Mouse (Mus musculus) cerebellum, adult 18-20 months (tissue): ENCODE measurements around the gene Flad1.
A peak's percentile ranks its signal among the peaks of the same experiment; 100 is the strongest.

Experiments
- DNase-seq, 2 experiments: peaks; one replicate each; pipeline ENCODE4 v3.0.0; 2021

Gene Flad1

GRCm38 (mm10) chr3:89394894-89395256 lies 16.8 kb downstream of the Flad1 start:
- DNase-seq = peak; percentile 87 to 89

- DNase-seq = peak; percentile 84 to 89
These were observed 17.4 kb downstream of the Flad1 start, which contains the start of gene Zbtb7b for GRCm38 (mm10) chr3:89394006-89394893. Gene Zbtb7b, minus strand, starts transcription at chr3:89394776.

- DNase-seq = peak; percentile 97 to 100
These were observed 18.1 kb downstream of the Flad1 start for GRCm38 (mm10) chr3:89393605-89394004.

- DNase-seq = peak; percentile 56 to 58
These were observed 18.8 kb downstream of the Flad1 start for GRCm38 (mm10) chr3:89392871-89393311.

DNA sequence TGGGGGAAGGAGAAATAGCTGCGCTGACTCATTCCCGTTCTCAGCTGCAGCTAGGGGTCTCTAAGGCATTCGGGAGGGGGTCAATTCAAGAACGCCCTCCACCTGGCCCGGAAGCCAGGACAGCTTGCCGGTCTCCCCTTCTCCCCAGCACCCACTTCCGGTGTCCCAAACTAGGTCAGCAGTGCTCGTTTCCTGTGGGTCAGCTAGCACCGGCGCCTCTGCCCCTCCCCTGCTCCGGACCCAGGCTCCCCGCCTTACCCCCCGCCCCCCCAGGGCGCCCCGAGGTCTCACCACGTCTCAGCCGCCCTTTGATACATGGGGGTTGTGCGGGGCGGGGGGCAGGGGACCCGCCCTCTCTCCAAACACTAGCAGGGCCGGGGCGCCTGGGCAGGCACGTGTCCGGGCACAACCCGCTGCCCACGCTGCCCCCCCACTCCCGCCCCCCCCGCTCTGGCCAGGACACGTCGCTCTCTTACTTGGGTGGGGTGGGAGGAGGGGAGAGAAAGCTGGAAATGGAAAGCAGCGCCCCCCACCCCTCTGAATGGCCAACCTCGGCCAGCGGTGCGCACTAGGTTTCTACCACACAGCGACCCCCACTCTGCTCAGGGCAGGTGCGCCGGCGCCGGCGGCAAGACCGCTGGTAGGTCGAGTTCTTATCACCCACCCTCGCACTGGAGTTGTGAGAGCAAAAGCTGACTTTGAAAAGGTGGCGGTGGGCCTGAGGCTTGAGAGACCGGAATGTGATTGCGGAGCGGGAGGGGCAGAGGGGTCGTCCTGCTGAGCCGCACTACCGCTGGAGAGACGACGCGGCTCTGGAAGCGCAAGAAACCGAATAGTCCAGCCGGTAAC lies 19.8 kb downstream of the Flad1 start:
- peak; percentile 64 to 68 for DNase-seq

GRCm38 (mm10) chr3:89390699-89391662 lies 20.7 kb downstream of the Flad1 start:
- peak; percentile 32 to 53 for DNase-seq

DNA sequence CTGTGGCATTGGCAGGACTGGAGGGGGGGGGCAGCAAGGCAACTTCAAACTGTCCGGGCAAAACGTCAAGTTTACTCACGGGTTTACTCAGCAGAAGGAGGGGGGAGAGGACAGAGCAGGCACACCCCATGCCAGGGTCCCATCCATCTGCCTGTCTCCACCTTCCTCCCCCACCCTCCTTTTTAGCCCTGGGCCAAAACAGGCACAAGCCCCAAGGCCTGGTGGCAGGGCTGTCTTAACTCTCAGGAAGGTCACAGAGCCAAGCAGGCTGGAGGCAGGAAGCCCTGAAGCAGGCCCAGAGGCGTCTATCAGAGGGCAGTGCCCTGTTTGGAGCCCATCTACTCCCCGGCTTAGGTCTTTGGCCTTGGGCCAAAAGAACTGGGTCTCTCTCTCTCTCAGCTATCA lies 21.6 kb downstream of the Flad1 start:
- peak in 1 of 2 experiments; percentile 41 for DNase-seq

- peak in 1 of 2 experiments; percentile 40 for DNase-seq
These were observed 22.5 kb downstream of the Flad1 start for GRCm38 (mm10) chr3:89388901-89389740.

DNA sequence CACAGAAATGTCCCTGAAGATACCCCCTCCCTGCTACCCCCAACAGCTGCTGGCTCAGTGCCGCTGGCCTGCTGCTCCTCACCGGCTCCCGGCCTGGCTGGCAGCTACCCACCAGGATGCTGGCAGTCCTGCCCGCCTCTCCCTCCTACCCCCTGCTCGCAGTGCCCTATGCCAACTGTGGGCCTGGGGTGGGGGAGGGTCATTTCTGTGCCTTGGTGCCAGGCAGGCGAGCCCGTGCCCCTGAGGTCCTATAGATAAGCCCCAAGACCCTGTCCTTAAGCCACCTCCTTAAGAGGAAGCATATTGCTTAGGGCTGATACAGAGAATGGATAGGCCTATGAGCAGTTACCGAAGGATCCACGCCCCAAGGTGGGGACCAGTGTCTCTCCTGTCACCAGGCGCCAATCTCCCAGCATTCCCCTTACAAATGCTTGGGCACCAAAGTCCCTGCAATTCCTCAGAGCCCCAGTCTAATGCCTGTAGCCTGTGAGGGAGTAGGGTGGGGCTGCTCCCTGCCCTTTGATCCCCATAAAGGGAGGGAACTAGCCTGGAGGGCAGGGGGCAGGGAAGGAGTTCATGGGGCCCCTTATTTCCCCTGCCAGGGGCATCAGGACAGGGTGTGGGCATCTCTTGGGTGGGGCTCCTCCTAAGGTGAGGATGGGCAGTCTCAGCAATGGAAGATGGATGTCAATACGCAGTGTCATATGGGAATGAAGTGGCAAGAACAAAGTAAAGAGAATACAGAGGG lies 23.4 kb downstream of the Flad1 start:
- DNase-seq = peak in 1 of 2 experiments; percentile 55

DNA sequence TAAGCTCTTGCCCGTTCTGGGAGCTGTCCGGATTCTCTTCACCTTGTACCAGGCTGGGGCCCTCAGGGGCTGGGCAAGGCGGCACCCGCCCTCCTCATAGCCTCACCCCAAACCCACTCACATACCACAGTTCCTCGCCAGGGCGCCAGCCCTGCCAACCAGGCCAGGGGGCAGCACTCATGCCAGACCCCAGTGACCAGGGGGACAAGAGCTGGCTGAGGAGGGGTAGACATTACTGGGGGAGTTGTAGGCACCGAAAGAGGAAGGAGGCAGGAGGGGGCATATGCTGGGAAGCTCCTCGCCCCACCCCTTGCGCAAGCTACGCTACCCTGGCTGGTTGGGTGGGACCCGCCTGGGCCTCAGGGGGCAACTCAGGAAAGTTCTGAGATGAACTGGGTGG lies 24.0 kb downstream of the Flad1 start:
- DNase-seq = no peak

GRCm38 (mm10) chr3:89386438-89387420 lies 24.9 kb downstream of the Flad1 start:
- no peak for DNase-seq

GRCm38 (mm10) chr3:89385451-89385850 lies 26.2 kb downstream of the Flad1 start:
- DNase-seq = no peak

DNA sequence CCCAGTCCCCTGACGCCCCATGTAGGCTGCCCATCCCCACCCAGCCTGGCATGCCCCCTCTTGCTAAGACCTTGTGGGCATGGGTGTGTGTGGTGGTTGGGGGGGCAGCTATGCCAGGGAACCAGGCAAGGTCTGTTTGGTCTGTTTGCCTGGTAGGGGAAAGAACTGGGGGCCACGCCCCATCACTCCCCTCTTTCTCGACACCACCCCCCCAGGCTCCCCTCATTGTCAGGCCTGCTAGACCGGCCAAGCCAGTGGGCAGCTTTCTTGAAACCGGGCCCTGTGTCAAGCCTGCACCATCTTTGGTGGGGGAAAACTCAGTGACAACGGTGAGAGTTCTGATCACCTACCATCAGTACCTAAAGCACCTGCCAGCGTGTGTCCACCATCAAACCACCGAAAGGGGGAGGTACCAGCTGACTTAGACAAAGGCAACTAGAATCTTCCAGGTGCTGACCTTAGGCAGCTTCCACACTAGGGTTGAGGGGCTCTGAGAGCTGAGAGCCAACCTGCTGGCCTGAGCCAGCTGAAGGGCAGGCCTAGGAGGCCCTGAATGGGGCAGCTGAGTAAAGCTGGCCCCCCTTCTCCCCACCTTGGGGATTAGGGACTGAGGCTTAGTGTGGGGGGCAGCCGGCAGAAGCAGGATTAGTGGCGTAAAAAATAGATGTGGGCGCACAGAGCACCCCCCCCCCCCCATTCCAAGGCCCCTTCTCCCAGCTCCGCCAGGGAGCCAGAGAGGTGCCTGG lies 27.2 kb downstream of the Flad1 start:
- no peak for DNase-seq

DNA sequence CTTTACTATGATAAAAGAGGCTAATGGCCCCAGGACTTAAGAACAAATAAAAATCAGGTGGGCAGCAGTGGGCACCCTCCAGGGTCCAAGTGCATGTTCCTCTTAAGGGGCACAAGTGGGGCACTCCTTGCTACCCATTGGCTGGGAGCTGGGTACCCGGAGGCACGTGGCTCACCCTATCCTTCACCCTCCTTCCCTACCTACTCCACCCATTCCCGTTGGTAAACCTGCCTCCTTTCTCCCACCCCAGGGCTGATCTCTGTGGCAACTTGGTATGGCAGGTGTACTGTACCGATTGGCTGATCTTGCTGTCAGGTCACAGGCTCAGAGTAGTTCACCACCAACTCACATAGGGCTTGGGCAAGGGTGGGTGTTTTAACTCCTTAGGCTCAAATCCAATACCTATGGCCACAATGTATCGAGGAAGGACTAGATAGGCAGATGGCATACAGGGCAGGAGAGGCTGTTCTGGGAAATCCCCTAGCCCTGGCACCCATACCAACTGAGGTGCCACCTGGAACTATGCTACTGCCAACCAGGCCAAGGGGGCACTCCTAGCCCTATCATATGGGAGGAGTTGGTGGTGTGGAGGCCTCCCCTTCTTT lies 27.9 kb downstream of the Flad1 start:
- DNase-seq = no peak

DNA sequence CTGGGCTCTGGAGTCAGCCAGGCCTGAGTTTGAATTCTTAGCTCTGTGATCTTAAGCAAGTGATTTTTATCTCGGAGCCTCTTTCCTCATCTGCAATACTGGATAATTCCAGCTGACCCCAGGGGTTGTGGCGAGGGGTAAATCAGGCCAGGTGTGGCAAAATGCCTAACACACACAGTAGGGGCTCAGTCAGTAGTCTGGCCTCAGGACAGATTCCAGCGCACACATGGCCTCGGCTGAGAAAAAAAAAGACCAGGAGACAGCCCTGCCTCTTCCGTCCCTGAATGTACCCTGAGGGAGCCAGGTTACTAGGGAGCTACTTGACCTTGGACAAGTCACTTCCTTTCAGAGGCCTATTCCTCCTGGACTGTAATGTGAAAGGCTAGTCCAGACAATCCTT lies 28.7 kb downstream of the Flad1 start:
- DNase-seq = no peak

- no peak for DNase-seq
These were observed 29.4 kb downstream of the Flad1 start for GRCm38 (mm10) chr3:89382033-89382882.

DNA sequence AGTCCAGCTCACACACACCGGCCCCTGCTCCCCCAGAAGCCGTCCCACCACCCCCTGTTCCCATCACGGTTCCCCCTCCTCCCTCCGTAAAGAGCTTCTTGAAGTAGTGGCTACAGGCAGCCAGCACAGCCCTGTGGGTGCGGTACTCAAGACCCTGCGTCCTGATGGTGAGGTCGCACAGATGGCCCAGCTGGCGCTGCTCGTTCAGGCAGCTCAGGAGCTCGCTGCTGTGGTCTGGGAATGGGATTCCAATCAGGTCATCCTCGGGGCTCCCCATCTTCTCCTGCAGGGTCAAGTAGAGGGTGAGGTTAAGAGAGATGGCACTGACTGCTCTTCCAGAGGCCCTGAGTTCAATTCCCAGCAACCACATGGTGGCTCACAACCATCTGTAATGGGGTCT lies 30.4 kb downstream of the Flad1 start:
- DNase-seq = no peak
